Mouse (Mus musculus) neural tube, embryonic 14.5 days (tissue): Measurements from ENCODE around the gene Gapdh. TPM values are rescaled to one million over a fixed set of nuclear protein-coding genes. Genes with fewer than 3 reads are reported as not detected.

Source experiments
- ATAC-seq: fragments of 200-750 bp; cut with Nextera tagmentation; 2 replicates; pipeline ENCODE4 v1.8.0; 2017; ENCODE audit warnings: low read depth, mild to moderate bottlenecking, moderate TSS enrichment, moderate library complexity
- H3K27ac ChIP-seq: fragments of 300-500 bp; sonication (generic); 2 replicates; pipeline ENCODE4 v1.5.1; 2014; ENCODE audit warnings: low read depth, mild to moderate bottlenecking, control low read depth, low read length, moderate library complexity, mixed read lengths
- H3K27me3 ChIP-seq: fragments of 300-500 bp; sonication (generic); 2 replicates; pipeline ENCODE4 v1.6.1; 2014; ENCODE audit warnings: low read length; ENCODE audit not compliant: control insufficient read depth, insufficient read depth
- H3K36me3 ChIP-seq: fragments of 300-500 bp; sonication (generic); 2 replicates; pipeline ENCODE4 v1.6.1; 2014; ENCODE audit warnings: low read length, mixed read lengths; ENCODE audit not compliant: control insufficient read depth, insufficient read depth
- H3K4me1 ChIP-seq: fragments of 300-500 bp; sonication (generic); 2 replicates; pipeline ENCODE4 v1.6.1; 2014; ENCODE audit warnings: low read length; ENCODE audit not compliant: control insufficient read depth, insufficient read depth
- H3K4me2 ChIP-seq: fragments of 300-500 bp; sonication (generic); 2 replicates; pipeline ENCODE4 v1.6.1; 2014; ENCODE audit warnings: mild to moderate bottlenecking, low read depth, low read length, control low read depth
- H3K4me3 ChIP-seq: fragments of 300-500 bp; sonication (generic); 2 replicates; pipeline ENCODE4 v1.5.1; 2014; ENCODE audit warnings: low read depth, low read length, control low read depth, mixed read lengths
- H3K9ac ChIP-seq: fragments of 300-500 bp; sonication (generic); replicated peaks from 2 replicates; pipeline ENCODE4 v1.6.1; 2014; ENCODE audit warnings: low read depth, mild to moderate bottlenecking, control low read depth, low read length, mixed read lengths
- H3K9me3 ChIP-seq: fragments of 300-500 bp; sonication (generic); 2 replicates; pipeline ENCODE4 v1.6.1; 2016; ENCODE audit warnings: low read length; ENCODE audit not compliant: control insufficient read depth
- WGBS: fragments of 180-500 bp; shearing (Covaris S2); extraction: QIAGEN DNeasy Blood & Tissue Kit; methylation state at CpG from one replicate; pipeline ENCODE4 v1.1.7; 2014; 5-methylcytosine and 5-hydroxymethylcytosine counted together
- polyA plus RNA-seq: library from polyadenylated mRNA; unstranded; fragments of >200 nt; fragmentation: Nextera tagmentation; extraction: Ambion mirVana; gene quantifications from 2 replicates; pipeline ENCODE4 v1.2.1, GENCODE M21; 2014

Gene Gapdh
- polyA plus RNA-seq, 1 experiment from 2014 or later = 1,492 TPM

DNA sequence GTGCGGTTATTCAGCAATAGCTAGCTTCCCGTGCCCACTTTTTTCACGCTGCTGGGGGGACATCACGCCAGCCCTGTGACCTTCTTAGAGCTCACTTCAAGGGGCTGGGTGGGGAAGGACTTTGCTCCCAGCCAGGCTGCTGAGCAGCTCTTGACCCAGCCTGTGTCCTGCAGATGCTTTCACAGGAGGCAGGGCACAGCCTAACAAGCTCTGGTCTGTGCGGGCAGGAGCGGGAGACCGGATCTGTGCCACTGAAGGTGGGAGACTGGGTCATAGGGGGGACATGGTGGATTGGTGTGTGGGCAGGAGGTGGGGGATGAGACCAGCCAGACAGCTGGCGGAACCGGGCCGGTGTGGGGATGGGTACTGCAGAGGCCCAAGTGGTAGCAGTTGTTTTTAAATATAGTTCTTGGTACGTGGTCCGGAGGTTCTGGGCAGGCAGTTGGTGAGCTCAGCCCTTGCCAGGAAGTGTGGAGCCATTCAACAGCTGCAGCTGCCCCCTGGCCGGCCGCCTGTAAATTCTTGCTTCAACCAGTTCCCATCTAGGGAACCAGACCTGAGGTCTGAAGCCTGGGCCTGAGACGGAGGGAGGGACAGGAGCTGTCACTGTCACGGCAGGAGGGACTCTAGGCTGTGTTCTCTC, 17.2 kb downstream of the Gapdh start:
- peaks cover 20% of the 10 kb centered on the region for H3K36me3 ChIP-seq
- no peak overlapping the region for H3K4me3 ChIP-seq
- WGBS = 74% methylated on average over 16 of the region's 16 CpGs
- H3K27ac ChIP-seq = peak overlapping the region; percentile 39; the same call in 1 of the 2 replicates
- H3K9me3 ChIP-seq = no peaks in the 10 kb centered on the region
- ATAC-seq = no peak
- no peak overlapping the region for H3K4me2 ChIP-seq
- 0 out of 2 replicates have a peak overlapping the region, but pooled peaks have one; percentile 28 for H3K9ac ChIP-seq
- H3K4me1 ChIP-seq = peaks cover 27% of the 10 kb centered on the region
- no peaks in the 10 kb centered on the region for H3K27me3 ChIP-seq

DNA sequence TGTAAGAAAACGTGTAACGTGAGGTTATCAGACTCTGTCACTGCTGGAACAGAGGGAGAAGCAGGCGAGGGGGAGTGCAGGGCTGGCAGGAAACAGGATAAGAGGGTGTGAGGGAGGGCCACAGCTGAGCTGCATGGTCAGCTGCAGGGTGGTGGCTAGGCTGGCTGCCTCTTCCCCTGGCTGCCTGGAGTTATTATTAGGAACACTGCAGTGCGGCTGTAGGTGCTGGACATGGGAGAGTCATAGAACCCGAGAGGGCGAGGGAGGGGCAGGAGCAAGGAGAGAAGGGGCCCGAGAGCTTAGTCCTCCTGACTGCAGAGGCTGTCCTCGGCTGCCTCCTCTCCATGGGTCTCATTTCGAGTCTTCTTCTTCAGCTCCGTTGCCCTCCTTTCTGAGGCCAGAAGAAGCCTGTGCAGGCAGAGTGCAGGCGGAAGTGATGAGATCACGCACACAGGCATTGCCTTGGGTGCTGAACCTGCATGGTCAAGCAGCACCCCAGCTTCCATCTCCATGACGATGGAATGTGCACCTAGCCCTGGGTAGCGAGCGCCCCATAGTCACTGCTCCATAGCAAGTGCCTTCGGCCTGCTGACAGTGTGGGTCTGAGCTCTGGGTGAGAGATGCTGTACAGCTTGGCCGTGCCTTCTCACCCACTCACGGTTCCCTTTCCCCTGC, 17.9 kb downstream of the Gapdh start:
- peaks cover 19% of the 10 kb centered on the region for H3K36me3 ChIP-seq
- peaks cover 27% of the 10 kb centered on the region for H3K4me1 ChIP-seq
- peak overlapping the region; percentile 2 for H3K4me2 ChIP-seq
- 0 out of 2 replicates have a peak overlapping the region, but pooled peaks have one; percentile 28 for H3K9ac ChIP-seq
- 71% methylated on average over 17 of the region's 18 CpGs for WGBS
- no peaks in the 10 kb centered on the region for H3K9me3 ChIP-seq
- no peak overlapping the region for H3K27ac ChIP-seq
- ATAC-seq = no peak
- no peaks in the 10 kb centered on the region for H3K27me3 ChIP-seq
- no peak overlapping the region for H3K4me3 ChIP-seq

GRCm38 (mm10) chr6:125147329-125147728, 18.9 kb downstream of the Gapdh start:
- Histone ChIP-seq H3K4me2 (peak overlapping the region; percentile 98), H3K9ac (peak overlapping the region; percentile 92; the same call in 1 of the 2 replicates), H3K9me3 (no peaks in the 10 kb centered on the region), H3K27ac (no peak overlapping the region), H3K4me3 (0 out of 2 replicates have a peak overlapping the region, but pooled peaks have one; percentile 81), H3K4me1 (peaks cover 27% of the 10 kb centered on the region), H3K27me3 (no peaks in the 10 kb centered on the region), H3K36me3 (peaks cover 9% of the 10 kb centered on the region)
- ATAC-seq = no peak
- WGBS = 33% methylated on average over 10 of the region's 10 CpGs

DNA sequence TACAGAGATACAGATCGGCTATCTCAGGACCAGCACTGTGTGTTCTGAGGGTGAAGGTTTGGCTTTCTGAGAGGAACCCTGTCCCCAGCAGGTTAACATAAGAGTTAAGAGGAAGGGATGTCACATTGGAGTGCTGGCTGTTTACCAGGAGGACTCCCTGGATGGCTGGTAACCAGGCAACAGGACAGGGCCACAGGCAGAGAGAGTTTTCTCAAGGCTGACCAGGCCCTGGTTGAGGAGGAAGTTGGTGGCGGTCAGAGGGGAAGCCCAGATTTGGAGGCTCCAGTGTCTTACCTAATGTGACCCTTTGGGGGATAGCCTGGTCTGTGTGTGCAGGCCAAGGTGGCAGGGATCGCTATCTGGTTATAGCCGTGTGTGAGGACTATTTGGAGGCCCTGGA, 19.5 kb downstream of the Gapdh start:
- Histone ChIP-seq H3K27ac (no peak overlapping the region), H3K27me3 (no peaks in the 10 kb centered on the region), H3K9ac (peak overlapping the region; percentile 92), H3K9me3 (no peaks in the 10 kb centered on the region), H3K36me3 (peaks cover 8% of the 10 kb centered on the region), H3K4me1 (peaks cover 27% of the 10 kb centered on the region), H3K4me2 (peak overlapping the region; percentile 98), H3K4me3 (peak overlapping the region; percentile 81; the same call in 1 of the 2 replicates)
- ATAC-seq = no peak
- 75% methylated on average over 4 of the region's 4 CpGs for WGBS

- H3K36me3 ChIP-seq = peaks cover 15% of the 10 kb centered on the region
- peak overlapping the region; percentile 81 for H3K4me3 ChIP-seq
- H3K4me1 ChIP-seq = peaks cover 27% of the 10 kb centered on the region
- peak overlapping the region; percentile 98 for H3K4me2 ChIP-seq
- peak overlapping the region; percentile 92 for H3K9ac ChIP-seq
- no peaks in the 10 kb centered on the region for H3K9me3 ChIP-seq
- no peak for ATAC-seq
- peak overlapping the region; percentile 88; the same call in 1 of the 2 replicates for H3K27ac ChIP-seq
- 40% methylated on average over 7 of the region's 7 CpGs for WGBS
- no peaks in the 10 kb centered on the region for H3K27me3 ChIP-seq
Observed at GRCm38 (mm10) chr6:125146148-125146547, 20.1 kb downstream of the Gapdh start.

DNA sequence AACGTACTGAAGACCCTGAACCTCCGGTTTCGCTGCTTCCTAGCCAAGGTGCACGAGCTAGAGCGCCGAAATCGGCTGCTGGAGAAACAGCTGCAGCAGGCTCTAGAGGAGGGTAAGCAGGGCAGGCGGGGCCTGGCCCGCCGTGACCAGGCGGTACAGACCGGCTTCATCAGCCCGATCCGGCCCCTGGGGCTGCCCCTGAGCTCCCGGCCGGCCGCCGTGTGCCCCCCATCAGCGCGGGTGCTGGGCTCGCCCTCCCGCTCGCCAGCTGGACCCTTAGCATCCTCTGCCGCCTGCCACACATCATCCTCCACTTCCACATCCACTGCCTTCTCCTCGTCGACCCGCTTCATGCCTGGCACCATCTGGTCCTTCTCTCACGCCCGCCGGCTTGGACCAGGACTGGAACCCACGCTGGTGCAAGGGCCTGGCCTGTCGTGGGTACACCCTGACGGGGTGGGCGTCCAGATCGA, 20.8 kb downstream of the Gapdh start:
- no peaks in the 10 kb centered on the region for H3K27me3 ChIP-seq
- no peaks in the 10 kb centered on the region for H3K9me3 ChIP-seq
- peaks cover 27% of the 10 kb centered on the region for H3K4me1 ChIP-seq
- peak overlapping the region; percentile 81 for H3K4me3 ChIP-seq
- WGBS = under 1% methylated on average over 35 of the region's 35 CpGs
- peak overlapping the region; percentile 92 for H3K9ac ChIP-seq
- H3K36me3 ChIP-seq = peaks cover 21% of the 10 kb centered on the region
- ATAC-seq = peak; percentile 71
- H3K4me2 ChIP-seq = peak overlapping the region; percentile 98
- H3K27ac ChIP-seq = peak overlapping the region; percentile 88

GRCm38 (mm10) chr6:125145001-125145400, 21.3 kb downstream of the Gapdh start, which contains the start of gene Iffo1:
Gene Iffo1 (plus strand): TSS chr6:125145241.
- Histone ChIP-seq H3K4me3 (peak within 1 kb of the TSS; percentile 81), H3K27ac (peak within 1 kb of the TSS; percentile 88), H3K4me2 (peak within 1 kb of the TSS; percentile 98), H3K27me3 (no peaks in the 10 kb centered on the region), H3K9me3 (no peaks in the 10 kb centered on the region), H3K9ac (peak within 1 kb of the TSS; percentile 92), H3K4me1 (peaks cover 27% of the 10 kb centered on the region), H3K36me3 (peaks cover 26% of the 10 kb centered on the region)
- WGBS = under 1% methylated on average over 16 of the region's 16 CpGs
- peak; percentile 94 for ATAC-seq

- 88% methylated on average over 9 of the region's 9 CpGs for WGBS
- no peak for ATAC-seq
- no peak overlapping the region for H3K27ac ChIP-seq
Observed at GRCm38 (mm10) chr6:125143904-125144303, 22.4 kb downstream of the Gapdh start.

DNA sequence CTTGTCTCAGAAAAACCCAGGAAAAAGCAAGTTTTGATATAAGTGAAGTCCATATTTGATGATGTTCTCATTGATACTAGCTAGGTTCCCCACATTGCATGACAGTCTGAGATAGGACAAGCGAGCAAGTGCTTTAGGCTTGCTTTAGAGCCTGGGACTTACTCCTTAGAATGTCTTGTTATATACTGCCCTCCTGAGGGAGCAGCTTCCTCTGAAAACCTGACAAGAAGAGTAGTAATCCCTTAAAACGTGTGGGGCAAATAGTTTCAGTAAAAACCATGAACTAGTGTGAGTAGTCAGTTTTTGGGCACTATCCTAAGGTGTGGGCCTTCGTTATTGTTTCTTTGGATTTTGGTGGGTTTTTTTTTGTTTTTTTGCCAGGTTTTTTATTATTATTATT, 23.1 kb downstream of the Gapdh start:
- Histone ChIP-seq H3K27ac (no peak overlapping the region), H3K36me3 (peaks cover 36% of the 10 kb centered on the region), H3K9ac (no peak overlapping the region), H3K4me3 (no peak overlapping the region), H3K4me2 (no peak overlapping the region), H3K9me3 (no peaks in the 10 kb centered on the region), H3K4me1 (peaks cover 19% of the 10 kb centered on the region), H3K27me3 (no peaks in the 10 kb centered on the region)
- ATAC-seq = no peak
- WGBS = 80% methylated on average over 3 of the region's 3 CpGs

More at GRCm38 (mm10) chr6:125143904-125144303, 22.4 kb downstream of the Gapdh start:
- Histone ChIP-seq H3K4me1 (peaks cover 25% of the 10 kb centered on the region), H3K36me3 (peaks cover 34% of the 10 kb centered on the region), H3K4me3 (no peak overlapping the region), H3K27me3 (no peaks in the 10 kb centered on the region), H3K9ac (no peak overlapping the region), H3K4me2 (no peak overlapping the region), H3K9me3 (no peaks in the 10 kb centered on the region)
